Mouse (Mus musculus) brain, embryonic 18.5 days (tissue): Measurements from ENCODE around the gene Fam205a4.
"Not testable (repeated sequence)": the region's sequence is repeated elsewhere in the genome, so short reads cannot be mapped to it uniquely, and the experiment has no call there.

ENCODE experiments used
- DNase-seq: peaks from one replicate; pipeline ENCODE4 v3.0.0-alpha.2; 2012; ENCODE audit warnings: low read depth, low spot score

Fam205a4 gene

GRCm38 (mm10) chr4:41965758-41966157 is at the start of gene Fam205a4:
TSS of gene Fam205a4 (plus strand) at chr4:41966058.
- DNase-seq, result not testable (repeated sequence)

GRCm38 (mm10) chr4:41941272-41941671 is 24.6 kb upstream of the Fam205a4 start, which contains the start of gene Gm20878:
TSS of gene Gm20878 (plus strand) at chr4:41941572.
- not testable (repeated sequence) for DNase-seq
